Mouse (Mus musculus) T-cell, adult 2 months (primary cell): ENCODE measurements at regions not wholly inside any gene's neighbourhood (a gene's known extent, or its start where the extent isn't known, plus 50 kb on each side); places are given as distances from the start of the nearest gene placed in this dataset.

Source experiments
- DNase-seq: peaks from one replicate; pipeline ENCODE4 v3.0.0; 2022; ENCODE audit warnings: low spot score

DNA sequence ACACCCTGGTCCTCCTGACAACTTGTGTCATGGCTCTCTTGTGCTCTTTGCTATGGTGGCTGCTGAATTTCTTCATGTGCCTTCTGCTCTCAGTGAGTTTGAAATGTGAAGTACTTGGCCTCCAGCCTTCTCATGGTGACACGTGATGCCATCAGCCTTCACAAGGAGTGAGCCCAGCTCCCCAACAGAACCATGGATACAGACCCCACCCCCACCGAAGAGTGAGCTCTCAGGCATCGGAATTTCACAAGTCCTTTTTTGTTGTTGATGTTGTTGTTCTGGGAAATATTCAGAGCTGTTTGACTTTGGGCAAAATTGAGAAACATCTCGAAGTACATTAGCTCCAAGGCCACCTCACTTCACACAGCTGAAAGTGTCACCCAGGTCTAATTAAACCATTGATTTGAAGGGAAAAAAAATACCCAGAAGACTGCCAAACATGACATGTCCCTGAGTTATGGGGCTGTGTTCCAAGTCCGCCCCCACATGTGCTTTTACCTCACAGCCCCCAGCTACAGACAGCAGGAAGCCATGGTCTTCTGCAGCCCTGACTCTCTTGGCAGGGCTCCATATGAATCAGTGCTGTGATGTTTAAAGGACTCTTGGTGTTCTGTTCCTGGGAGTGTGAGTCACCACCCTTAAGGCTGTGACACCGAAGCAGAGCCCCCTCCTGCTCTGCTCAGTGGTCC is 205.2 kb upstream of the A230072I06Rik start:
- no peak for DNase-seq

DNA sequence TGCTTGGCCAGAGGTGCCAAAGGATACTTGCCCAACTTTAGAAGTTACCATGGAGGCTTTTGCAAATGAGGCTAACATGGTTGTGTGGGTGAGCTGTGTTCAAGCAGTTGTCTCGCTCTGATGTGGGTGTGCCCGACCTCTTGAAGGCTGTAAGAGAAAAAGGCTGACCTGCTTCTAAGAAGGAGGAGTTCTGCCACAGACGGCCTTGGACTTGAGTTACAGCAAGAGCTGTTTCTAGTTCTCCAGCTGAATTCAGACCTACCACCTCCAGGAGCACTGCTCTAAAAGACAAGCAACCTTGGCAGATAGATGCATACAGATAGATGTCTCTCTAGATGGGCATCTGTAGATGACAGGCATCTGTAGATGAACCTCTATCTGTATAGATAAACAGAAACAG is 202.7 kb upstream of the A230072I06Rik start:
- no peak for DNase-seq

DNA sequence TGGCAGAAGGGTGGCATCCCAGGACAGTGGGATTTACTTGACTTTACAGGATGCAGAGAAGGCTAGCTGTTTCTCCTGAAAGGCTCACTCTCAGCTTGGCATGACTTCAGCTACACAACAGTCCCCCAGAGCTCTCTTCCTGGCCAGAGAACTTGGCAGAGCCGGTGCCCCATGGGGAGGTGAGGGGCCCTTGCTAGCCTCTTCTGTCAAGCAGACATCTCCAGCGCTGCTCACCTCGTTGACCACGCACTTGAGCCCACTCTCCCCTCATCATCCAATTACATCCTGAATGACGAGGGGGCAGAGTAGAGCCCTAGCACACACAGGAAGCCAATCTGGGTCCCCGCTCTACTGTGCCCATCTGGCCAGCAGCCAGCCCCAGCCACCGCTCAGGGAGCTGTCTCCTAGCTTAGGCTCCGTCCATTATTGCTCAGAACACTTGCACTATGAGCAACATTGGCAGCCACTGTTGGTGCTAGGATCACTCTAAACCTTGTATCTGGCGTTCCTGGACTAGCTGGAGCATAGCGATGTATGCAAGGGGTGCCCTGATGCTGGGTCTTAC is 201.7 kb upstream of the A230072I06Rik start:
- no peak for DNase-seq

DNA sequence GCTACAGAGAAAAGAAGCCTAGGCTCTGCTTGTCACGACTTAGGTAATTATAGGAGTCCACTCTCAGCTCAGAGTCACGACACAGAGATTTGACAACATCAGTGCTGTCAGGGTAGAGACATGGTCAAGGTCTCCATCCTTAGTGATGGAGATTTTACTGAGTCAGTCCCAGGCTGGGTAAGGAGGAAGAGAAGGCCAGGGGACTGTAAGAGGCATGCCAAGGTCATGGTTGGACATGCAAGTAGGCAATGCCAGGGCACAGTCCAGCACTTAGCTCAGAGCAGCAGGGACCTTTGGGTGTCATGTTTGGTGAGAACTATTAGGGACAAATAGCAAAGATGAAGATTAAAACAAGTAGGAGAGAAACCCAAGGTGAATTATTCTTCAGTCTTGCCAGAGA is 200.7 kb upstream of the A230072I06Rik start:
- DNase-seq: no peak

DNA sequence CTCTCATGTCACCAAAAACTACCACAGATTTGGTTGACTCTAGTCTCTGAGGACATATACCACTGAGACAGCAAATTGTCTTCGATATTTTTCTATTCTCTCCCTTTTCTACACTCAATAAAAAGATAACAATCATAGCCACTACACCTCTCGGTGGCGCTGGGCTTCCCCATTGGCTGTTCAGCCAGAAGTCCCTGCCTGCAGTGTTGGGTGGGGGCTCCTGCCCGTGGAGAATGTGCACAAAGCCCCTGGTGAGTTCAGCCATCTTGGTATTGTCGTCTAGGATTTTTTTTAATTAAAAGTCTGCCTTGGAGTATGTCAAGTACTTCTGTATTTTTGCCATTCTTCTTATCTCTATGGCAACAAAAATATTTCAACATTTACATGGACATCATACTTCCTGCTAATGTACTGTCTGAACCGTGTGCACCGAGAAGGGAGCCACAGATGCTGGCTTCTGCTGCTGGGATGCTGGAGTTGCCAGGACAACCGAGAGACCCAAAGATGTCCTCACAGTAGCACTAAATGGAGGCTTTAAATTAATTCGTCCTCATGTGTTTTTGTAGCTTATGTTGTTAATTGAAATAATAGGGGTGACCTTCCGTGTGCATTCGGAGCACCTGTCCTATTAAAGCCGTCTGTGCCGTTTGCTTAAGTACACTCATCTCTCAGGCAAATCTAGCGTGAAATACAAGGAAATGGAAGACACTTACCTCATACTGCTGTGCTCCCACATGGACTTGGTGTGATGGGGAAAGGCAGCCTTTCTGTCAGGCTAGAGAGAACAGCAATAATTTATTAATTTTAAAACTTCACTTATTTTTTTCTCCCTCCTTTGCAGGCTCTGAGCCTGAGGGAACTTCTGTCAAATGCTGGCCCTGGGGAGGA is 199.7 kb upstream of the A230072I06Rik start:
- no peak for DNase-seq

DNA sequence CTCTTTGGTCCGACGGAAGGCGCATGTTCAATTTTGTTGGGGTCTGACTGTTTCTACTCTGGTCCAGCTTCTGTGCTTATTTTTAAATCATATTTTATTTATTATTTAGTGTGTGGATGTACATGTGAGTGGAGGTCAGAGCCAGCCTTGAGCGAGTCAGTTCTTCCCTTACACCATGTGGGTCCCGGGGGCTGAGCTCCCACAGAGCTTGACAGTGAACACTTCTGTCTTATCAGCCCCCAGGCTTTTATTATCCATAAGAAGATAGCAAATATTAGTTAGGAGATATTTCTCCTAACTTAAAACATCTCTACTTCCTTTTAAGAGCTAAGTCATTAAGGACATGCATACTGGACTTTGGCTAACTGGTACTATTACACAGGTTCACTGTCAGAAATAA is 197.1 kb upstream of the A230072I06Rik start:
- DNase-seq: no peak

DNA sequence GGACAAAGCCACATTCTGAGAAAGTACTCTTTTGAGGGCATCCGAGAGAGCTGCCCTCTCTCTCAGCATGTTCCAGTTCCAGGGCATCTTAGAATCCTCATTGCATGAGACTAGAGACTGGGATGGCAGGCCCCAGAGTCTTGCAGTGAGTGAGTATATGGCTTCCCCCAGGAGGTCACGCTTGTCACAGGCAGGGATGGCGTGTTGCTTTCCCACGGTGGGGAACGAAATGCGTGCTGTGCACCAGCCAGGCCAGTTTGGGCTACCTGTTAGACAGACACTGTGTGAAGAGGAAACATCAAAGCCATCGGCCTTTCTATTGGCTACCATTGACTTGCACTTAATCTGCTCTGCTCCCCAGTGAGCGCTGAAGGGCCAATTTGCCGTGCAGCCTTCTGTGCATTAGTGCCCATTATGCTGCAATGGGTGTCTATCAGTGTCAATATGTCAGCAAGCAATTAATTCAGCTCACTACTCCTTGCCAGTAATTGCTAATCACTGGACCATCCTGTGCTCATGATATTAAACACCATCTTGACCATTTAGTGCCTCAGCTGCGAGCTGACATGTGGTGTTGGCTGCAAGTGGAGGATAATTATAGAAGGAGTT is 191.3 kb upstream of the A230072I06Rik start:
- DNase-seq: no peak

DNA sequence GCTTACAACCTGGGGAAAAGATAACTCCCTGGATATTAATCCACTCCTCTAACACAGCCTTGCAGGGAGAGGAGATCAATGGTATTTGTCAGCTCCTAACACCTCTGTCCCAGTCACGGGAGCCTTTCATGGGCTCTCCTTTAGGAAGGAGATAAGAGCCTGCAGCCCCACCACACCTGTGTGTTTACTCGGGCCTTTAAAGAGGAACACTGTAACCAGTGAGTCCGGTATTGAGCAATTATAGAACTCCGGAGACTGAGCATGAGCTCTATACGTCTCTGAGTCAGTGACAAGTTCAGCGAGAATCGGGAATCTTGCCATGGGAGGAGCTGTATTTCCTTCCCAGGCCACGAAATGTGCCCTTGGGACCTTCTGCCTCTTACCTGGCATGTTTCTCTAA is 178.5 kb upstream of the A230072I06Rik start:
- no peak for DNase-seq

DNA sequence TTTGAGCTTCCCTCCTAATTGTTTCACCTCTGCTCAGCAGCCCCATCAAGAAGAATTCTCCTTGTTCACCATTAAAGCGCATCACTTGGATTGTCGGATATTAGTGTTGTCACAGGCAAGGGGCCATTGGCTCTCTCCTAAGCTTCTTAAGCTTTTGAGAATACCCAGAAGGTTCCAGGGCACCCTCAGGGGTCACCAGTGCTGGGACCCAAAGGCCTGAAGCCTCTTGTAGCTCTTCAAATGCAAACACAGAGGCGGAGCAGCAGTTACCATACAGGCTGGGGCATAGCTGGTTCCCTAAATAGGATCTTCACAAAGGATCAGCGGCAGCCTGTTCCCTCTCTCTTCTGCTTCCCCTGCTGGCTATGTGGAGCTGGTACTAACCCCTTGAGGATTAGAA is 175.3 kb upstream of the A230072I06Rik start:
- DNase-seq: no peak

DNA sequence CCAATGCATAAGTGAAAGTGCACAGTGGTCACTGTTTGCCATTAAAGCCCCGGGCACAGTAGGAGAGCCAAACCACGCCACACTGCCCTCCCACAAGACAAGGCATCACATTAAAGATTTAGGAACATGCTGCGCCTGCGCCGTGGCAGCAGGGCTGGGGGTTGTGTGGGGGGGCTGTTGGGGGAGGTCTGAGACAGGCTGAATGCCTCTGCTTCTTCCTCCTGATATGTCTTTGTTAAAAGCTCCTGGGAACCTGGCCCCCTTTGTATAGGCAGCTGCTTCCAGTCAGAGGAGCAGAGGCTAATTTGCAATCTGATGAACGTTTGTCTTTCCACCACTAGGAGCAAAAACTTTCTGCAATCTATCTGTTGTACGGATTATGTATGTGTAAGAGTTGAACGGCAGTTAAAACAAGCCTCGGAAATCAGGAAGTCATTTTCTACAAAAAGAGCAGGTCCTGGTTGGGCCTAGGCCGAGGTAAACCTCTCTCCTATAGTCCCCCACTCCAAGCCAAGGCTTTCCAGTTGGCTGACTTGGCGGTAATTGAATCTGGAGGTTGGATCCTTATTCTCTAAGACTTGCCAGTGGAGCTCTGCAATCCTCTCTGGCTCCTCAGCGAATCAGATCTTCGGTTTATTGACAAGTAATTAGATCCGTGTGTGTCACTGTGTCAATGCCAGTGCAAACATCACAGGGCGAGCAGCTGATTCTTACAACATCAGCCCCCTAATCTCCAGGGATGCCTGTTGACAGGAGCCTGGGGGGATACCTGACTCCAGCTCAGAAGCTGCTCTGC is 173.3 kb upstream of the A230072I06Rik start:
- no peak for DNase-seq

DNA sequence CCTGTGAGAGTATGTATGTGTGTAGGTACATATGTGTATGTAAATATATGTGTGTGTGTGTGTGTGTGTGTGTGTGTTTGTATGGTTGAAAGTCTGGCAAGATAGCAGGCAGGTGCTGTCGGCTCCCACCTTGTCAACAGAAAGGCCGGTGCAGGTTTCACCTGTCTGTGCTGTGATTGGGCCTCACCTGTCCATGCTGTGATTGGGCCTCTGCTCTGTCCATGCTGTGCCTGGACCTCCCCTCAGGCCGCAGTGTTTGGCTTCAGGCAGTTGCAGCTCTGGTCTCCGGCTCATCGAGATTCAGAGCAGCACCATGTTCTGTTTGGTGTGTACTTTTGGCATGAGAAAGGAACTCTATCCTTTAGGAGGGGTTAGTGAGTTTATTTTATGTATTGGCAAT is 170.0 kb upstream of the A230072I06Rik start:
- DNase-seq: no peak

DNA sequence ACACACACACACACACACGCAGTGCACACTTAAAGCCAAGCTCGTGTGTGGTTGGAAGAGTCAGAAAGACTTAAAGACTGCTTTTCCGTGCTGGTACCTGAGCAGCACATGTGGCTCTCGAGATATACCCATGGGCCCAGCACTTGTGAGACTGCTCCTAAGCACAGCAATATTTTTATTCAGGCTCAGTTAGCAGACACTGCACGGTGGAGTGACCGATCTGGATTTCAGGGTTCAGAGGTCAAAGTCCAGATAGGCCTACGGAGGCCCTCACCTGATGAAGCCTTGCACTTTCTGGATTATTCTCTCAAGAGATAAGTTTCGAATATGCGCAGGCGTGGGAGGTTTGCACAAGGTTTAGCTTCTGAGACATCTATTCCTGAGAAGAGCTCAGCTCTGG is 167.0 kb upstream of the A230072I06Rik start:
- no peak for DNase-seq

DNA sequence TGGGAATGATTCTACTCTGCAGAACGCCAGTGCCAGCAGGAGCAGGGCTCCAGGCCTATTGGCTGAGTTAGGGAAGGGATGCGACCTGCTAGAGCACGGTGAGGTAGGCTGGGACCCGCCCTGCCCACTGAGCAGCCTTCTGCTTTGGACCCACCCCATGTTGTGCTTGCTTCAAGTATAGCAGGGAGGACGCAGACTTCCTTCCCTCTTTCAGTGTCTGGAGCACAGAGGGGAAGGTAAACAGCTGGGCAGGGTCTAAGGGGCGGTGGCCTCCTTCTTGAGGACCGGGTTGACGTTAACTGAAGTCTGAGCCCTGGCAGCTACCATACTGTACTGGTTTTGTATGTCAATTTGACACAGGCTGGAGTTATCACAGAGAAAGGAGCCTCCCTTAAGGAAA is 165.6 kb upstream of the A230072I06Rik start:
- no peak for DNase-seq

DNA sequence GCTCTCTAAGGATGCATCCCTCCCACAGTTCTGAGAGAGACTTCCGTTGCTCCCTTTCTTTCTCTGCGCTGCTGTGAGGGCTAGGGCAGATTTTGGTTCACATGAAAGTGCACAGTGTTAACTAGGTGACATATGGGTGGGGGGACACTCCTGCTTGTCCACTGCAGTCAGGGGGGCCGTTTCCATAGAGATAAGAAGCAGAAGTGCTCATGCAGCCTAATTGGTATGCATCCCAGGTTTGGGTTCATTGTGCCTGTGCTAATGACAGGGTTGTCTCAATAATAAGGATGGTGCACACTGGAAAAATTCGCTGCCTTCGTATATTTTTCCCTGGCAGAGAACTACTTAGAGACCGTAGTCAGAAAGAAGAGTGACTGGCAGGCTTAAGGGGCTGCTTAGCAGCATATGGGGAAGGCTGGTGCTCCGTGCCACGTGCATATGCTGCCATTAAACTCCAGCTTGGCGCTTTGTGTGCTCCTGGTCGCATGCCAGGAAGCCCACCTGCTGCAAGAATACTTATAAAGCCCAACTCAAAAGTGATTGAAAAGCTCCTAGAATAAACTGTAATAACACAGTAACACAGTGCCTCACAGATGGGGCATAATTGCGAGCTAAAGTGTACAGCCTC is 152.1 kb upstream of the A230072I06Rik start:
- DNase-seq: no peak

DNA sequence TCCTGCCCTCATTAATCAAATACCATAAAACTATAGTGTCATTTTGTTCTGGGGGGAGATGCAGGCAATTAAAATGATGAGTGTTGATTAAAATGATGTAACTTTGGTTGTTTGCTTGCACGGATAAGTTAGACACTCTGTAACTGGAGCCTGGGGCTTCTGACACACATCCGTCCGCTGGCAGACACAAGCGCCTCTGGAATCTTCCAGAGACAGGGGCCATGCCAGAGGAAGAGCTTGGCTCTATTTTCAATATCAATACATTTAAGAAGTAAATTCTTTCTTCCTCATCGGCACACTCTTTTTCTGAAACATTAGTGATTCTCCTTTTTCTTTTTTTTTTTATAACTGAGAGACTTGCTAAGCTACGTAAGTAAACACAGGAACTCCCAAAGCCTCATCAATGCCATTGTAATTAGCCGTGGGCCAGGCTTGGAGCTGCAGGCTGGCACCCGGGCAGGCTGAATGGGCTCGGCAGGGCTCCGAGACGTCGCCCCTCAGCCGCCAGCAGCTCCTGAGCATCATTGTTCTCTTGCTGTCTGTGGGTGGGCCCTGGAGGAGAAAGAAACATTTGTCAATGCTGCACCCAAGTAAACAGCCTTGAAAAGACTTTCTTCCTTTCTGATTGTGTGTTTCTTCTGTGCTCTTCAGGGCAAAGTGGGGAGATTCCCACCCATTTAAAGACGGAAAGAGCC is 151.4 kb upstream of the A230072I06Rik start:
- DNase-seq: no peak

DNA sequence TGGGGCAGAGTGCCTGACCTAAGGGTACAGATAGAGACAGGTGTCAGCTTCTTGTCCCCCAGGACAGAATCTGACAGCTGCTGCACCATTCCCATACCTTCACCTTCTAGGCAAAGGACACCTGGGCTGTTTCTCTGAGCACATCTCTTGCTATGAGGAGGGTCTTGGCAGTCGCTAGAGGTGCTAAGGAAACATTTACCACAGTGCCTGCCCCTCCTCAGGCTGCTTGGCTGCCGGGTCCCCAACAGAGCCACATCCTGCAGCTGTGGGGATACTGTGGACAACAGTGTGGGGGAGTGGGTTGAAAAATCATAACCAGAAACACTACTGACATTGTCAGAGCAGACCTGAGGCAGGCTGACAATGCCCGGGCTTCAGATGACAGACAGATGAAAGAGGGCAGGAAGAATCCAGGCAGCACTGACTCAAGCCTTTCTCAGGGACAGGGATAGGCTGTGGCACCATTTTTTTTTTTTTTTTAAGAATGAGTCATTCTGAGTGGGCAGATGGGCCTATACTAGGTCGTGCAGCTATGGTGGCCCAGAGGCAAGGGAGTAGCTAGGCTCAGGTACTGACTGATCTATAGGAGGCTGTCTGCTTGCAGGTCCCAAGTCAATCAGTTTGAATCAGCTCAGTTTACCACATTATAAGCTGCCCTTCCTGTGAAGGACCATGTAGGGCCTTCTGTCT is 150.7 kb upstream of the A230072I06Rik start:
- no peak for DNase-seq

DNA sequence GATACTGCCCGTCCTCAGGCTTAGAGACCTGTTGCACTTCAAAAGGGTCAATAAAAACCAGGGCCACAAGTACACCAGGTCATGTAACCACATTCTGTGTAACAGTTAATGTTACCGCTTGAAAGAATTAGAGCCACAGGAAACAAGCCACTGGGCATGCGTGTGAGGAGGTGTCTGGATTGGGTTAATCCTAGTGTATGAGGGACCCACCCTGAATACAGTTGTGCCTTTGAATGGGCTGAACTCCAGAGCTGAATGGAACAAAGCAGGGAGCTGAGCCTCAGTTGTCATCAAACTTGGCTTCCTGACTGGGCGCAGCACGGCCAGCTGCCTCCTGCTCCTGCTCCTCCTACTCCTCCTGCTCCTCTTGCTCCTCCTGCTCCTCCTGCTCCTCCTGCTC is 148.0 kb upstream of the A230072I06Rik start:
- peak; percentile 18 for DNase-seq

DNA sequence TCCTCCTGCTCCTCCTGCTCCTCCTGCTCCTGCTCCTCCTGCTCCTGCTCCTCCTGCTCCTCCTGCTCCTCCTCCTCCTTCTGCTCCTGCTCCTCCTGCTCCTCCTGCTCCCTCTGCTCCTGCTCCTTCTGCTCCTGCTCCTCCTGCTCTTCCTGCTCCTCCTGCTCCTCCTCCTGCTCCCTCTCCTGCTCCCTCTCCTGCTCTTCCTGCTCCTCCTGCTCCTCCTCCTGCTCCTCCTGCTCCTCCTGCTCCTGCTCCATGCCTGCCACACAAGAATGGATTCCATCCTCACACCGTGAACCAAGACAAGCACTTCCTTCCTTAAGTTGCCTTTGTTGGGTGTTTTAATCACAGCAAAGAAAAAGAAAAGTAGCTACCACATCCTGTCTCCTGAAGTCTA is 144.4 kb upstream of the A230072I06Rik start:
- peak; percentile 3 for DNase-seq

DNA sequence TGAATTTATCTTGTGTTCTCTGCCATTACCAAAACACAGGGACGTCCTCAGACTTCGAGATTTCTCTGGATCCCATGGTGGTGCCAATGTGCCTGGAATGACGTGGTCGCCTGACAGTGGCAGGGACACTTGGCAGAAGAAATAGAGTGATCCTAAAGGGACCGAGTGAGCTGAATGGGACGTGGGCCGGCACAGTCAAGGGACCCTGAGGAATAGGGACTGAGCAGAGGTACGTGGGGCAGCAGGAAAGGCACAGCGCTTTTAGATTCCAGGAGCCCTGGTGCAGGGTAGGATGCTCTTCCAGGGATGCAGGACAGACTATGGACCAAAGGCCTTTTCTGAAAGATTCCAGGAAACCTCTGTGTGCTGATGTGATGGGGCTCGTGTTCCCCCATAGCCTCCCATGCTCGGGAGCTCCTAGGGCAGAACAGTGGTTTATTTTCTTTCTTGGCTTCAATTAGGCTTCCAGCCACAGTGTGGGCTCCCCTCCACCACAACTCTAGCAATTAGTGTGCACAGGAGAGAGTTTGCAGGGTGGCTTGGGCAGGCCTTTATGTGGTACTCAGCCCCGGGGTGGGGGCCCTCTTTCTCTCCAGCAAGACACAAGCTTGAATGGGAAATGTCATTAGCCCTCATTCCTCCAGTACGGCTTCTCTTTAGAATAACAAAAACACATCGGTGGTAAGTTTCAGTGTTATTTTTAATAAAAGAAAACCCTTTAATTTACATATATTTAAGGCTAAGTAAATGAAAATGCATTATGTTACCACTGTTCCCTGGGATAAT is 143.0 kb upstream of the A230072I06Rik start:
- no peak for DNase-seq

DNA sequence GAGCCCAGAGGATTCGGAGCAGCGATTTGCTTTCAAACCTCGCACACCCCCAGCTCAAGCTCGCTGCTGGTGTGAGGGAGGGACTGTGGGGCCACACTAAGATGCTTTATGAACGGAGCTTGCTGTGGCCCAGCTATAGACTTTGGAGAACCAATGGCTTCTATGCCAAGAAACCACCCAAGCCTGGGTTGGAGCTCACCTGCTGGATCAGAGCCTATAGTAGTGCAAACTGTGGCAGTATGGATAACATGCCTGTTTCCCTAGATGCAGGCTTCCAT is 142.5 kb upstream of the A230072I06Rik start:
- DNase-seq: no peak
